Mouse (Mus musculus) C2C12 (cell line): ENCODE data around the gene Smurf1. TPM values are rescaled to one million over a fixed set of nuclear protein-coding genes. Genes with fewer than 3 reads are reported as not detected.

Experiments
- H3K27me3 ChIP-seq: one replicate; pipeline ENCODE4 v1.6.1; 2011; ENCODE audit not compliant: control insufficient read depth, insufficient read depth, insufficient read length
- H3K36me3 ChIP-seq: one replicate; pipeline ENCODE4 v1.6.1; 2011; ENCODE audit not compliant: control insufficient read depth, insufficient read depth
- H3K4me3 ChIP-seq: one replicate; pipeline ENCODE4 v1.5.1; 2011; ENCODE audit warnings: mild to moderate bottlenecking, control low read depth; ENCODE audit not compliant: poor library complexity, insufficient read depth, severe bottlenecking
- H3K79me2 ChIP-seq: one replicate; pipeline ENCODE4 v1.6.1; 2011; ENCODE audit not compliant: control insufficient read depth, insufficient read depth
- H3K79me3 ChIP-seq: one replicate; pipeline ENCODE4 v1.6.1; 2011; ENCODE audit warnings: low read depth, control low read depth
- H3ac ChIP-seq: one replicate; pipeline ENCODE3; 2011; ENCODE audit warnings: low read depth; ENCODE audit not compliant: control insufficient read depth, insufficient read length
- CEBPB ChIP-seq: IDR thresholded peaks from one replicate; pipeline ENCODE4 v1.6.1; 2011; ENCODE audit warnings: low read depth, mild to moderate bottlenecking, control low read depth, moderate library complexity
- CTCF ChIP-seq: IDR thresholded peaks from one replicate; pipeline ENCODE4 v1.5.1; 2011; ENCODE audit not compliant: control insufficient read depth, insufficient read depth, insufficient read length
- FOSL1 ChIP-seq: IDR thresholded peaks from one replicate; pipeline ENCODE4 v1.8.0; 2011; ENCODE audit warnings: mild to moderate bottlenecking, low read length; ENCODE audit not compliant: poor library complexity, insufficient read depth, severe bottlenecking
- MAX ChIP-seq: IDR thresholded peaks from one replicate; pipeline ENCODE4 v1.6.1; 2011; ENCODE audit warnings: mild to moderate bottlenecking, control low read depth
- MYOD1 ChIP-seq: IDR thresholded peaks from one replicate; pipeline ENCODE4 v1.6.1; 2011; ENCODE audit warnings: low read depth; ENCODE audit not compliant: control insufficient read depth, insufficient read length
- MYOG ChIP-seq: IDR thresholded peaks from one replicate; pipeline ENCODE4 v1.6.1; 2011; ENCODE audit not compliant: control insufficient read depth, insufficient read length; ENCODE audit errors: extremely low read depth
- USF1 ChIP-seq: IDR thresholded peaks from one replicate; pipeline ENCODE4 v1.6.1; 2011; ENCODE audit warnings: low read depth, mild to moderate bottlenecking, control low read depth, moderate library complexity
- polyA plus RNA-seq: library from polyadenylated mRNA; unstranded; fragments of >200 nt; fragmentation: generic; extraction: Trizol; gene quantifications from one replicate; pipeline ENCODE4 v1.2.1, GENCODE M21; 2012; ENCODE audit warnings: missing spikeins

Smurf1 gene
- polyA plus RNA-seq, 1 experiment, result 39.1 TPM

- Histone ChIP-seq H3K36me3 (peaks cover 77% of the 10 kb centered on the region), H3K4me3 (no peak overlapping the region), H3K27me3 (no peaks in the 10 kb centered on the region), H3K79me2 (no peaks in the 10 kb centered on the region), H3K79me3 (no peaks in the 10 kb centered on the region), H3ac (no peak overlapping the region)
- TF ChIP-seq FOSL1 (no peak), MYOD1 (no peak), USF1 (no peak), MYOG (no peak), CTCF (no peak)
Measured at GRCm38 (mm10) chr5:144849932-144850331, 115.7 kb downstream of the Smurf1 start.

- TF ChIP-seq MAX (no peak), USF1 (peak; percentile 8)
- no peak overlapping the region for H3ac ChIP-seq
- no peaks in the 10 kb centered on the region for H3K27me3 ChIP-seq
- no peak overlapping the region for H3K4me3 ChIP-seq
- peaks cover 77% of the 10 kb centered on the region for H3K36me3 ChIP-seq
- no peaks in the 10 kb centered on the region for H3K79me3 ChIP-seq
- H3K79me2 ChIP-seq, result no peaks in the 10 kb centered on the region
Measured at GRCm38 (mm10) chr5:144848735-144849134, 116.9 kb downstream of the Smurf1 start.

GRCm38 (mm10) chr5:144845352-144845751 is 120.3 kb downstream of the Smurf1 start:
- Histone ChIP-seq H3K79me3 (no peaks in the 10 kb centered on the region), H3ac (no peak overlapping the region), H3K36me3 (peaks cover 82% of the 10 kb centered on the region), H3K79me2 (no peaks in the 10 kb centered on the region), H3K27me3 (no peaks in the 10 kb centered on the region), H3K4me3 (no peak overlapping the region)
- TF ChIP-seq CEBPB (no peak), MYOG (no peak), USF1 (no peak), FOSL1 (no peak), CTCF (no peak), MAX (no peak), MYOD1 (no peak)

- Histone ChIP-seq H3K79me3 (no peaks in the 10 kb centered on the region), H3ac (no peak overlapping the region), H3K79me2 (no peaks in the 10 kb centered on the region), H3K27me3 (no peaks in the 10 kb centered on the region), H3K36me3 (peaks cover 91% of the 10 kb centered on the region), H3K4me3 (no peak overlapping the region)
- TF ChIP-seq CEBPB (no peak), MYOD1 (no peak), MYOG (no peak), MAX (no peak), CTCF (no peak), USF1 (no peak), FOSL1 (no peak)
Measured at GRCm38 (mm10) chr5:144836100-144836499, 129.5 kb downstream of the Smurf1 start.

- no peaks in the 10 kb centered on the region for H3K27me3 ChIP-seq
Measured at GRCm38 (mm10) chr5:144831840-144832469, 133.7 kb downstream of the Smurf1 start.

GRCm38 (mm10) chr5:144829631-144830030 is 136.0 kb downstream of the Smurf1 start:
- Histone ChIP-seq H3K36me3 (peaks cover 83% of the 10 kb centered on the region), H3K4me3 (no peak overlapping the region), H3ac (no peak overlapping the region), H3K79me2 (no peaks in the 10 kb centered on the region), H3K79me3 (no peaks in the 10 kb centered on the region), H3K27me3 (no peaks in the 10 kb centered on the region)
- no peak for TF ChIP-seq MAX
- no peak for TF ChIP-seq USF1
- TF ChIP-seq MYOG, result no peak
- TF ChIP-seq CEBPB, result no peak
- no peak for TF ChIP-seq CTCF
- no peak for TF ChIP-seq MYOD1
- no peak for TF ChIP-seq FOSL1

More at GRCm38 (mm10) chr5:144831840-144832469, 133.7 kb downstream of the Smurf1 start:
- TF ChIP-seq MYOG (no peak), USF1 (no peak), CTCF (no peak), MYOD1 (no peak), CEBPB (no peak), FOSL1 (no peak), MAX (no peak)
- H3K79me3 ChIP-seq, result no peaks in the 10 kb centered on the region
- H3ac ChIP-seq, result no peak overlapping the region
- H3K4me3 ChIP-seq, result no peak overlapping the region
- peaks cover 82% of the 10 kb centered on the region for H3K36me3 ChIP-seq
- H3K79me2 ChIP-seq, result no peaks in the 10 kb centered on the region
